Mouse (Mus musculus) brain, adult 10 weeks (tissue): Measurements from ENCODE around the gene Gm29582. TPM values are rescaled to one million over a fixed set of nuclear protein-coding genes. Genes with fewer than 3 reads are reported as not detected.

Experiments
- polyA plus RNA-seq: library from polyadenylated mRNA; stranded (reverse); fragments of 350-450 nt; fragmentation: Illumina TruSeq; extraction: RNeasy Lipid Tissue Mini Kit (QIAGEN cat#74804); gene quantifications from one replicate; pipeline ENCODE4 v1.2.3, GENCODE M21; 2015; ENCODE audit warnings: low read depth, low replicate concordance

Gene Gm29582
- not detected for polyA plus RNA-seq

DNA sequence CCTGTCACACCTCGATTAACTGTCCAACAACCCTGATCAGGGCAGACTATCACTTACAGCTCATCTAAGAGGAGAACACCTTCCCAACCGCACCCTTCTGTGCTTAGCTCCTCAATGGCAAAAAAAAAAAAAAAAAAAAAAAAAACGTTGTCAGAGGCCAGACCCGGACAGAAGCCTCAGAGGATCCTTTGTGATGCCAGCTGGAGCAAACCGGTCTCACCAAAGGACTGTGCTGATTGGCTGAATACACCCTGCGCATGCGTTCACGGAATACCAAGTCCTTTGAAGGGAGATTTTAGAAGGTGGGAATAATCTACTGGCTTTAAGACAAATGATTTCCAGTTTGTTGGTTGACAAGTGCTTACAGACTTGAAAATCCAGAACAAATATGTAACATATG is at the start of gene Gm29582:
Gene Gm29582, minus strand, starts transcription at position 101 of the 400 bp plus-strand sequence.

